Mouse (Mus musculus) limb, embryonic 14.5 days (tissue): ENCODE data around the gene Lpar2. TPM values are rescaled to one million over a fixed set of nuclear protein-coding genes. Genes with fewer than 3 reads are reported as not detected.

Source experiments
- ATAC-seq: fragments of 200-750 bp; cut with Nextera tagmentation; 2 replicates; pipeline ENCODE4 v1.8.0; 2017; ENCODE audit warnings: low read depth, moderate number of reproducible peaks, moderate TSS enrichment; ENCODE audit not compliant: low FRiP score
- DNase-seq: peaks from one replicate; pipeline ENCODE4 v3.0.0-alpha.2; 2015; ENCODE audit warnings: low spot score
- H3K27ac ChIP-seq: fragments of 300-500 bp; sonication (generic); replicated peaks from 2 replicates; pipeline ENCODE4 v1.5.1; 2014; ENCODE audit warnings: low read depth, mild to moderate bottlenecking, low read length, moderate library complexity, mixed read lengths
- H3K27me3 ChIP-seq: fragments of 300-500 bp; sonication (generic); 2 replicates; pipeline ENCODE4 v1.6.1; 2014; ENCODE audit warnings: low read length, mixed read lengths; ENCODE audit not compliant: control insufficient read depth, insufficient read depth
- H3K36me3 ChIP-seq: fragments of 300-500 bp; sonication (generic); 2 replicates; pipeline ENCODE4 v1.6.1; 2014; ENCODE audit warnings: mild to moderate bottlenecking, low read length, moderate library complexity, mixed read lengths; ENCODE audit not compliant: control insufficient read depth, insufficient read depth
- H3K4me1 ChIP-seq: fragments of 300-500 bp; sonication (generic); 2 replicates; pipeline ENCODE4 v1.6.1; 2014; ENCODE audit warnings: antibody characterized with exemption, low read length, mixed read lengths; ENCODE audit not compliant: control insufficient read depth, insufficient read depth
- H3K4me2 ChIP-seq: fragments of 300-500 bp; sonication (generic); replicated peaks from 2 replicates; pipeline ENCODE4 v1.6.1; 2014; ENCODE audit warnings: low read depth, mild to moderate bottlenecking, low read length, moderate library complexity; ENCODE audit not compliant: severe bottlenecking
- H3K4me3 ChIP-seq: fragments of 300-500 bp; sonication (generic); replicated peaks from 2 replicates; pipeline ENCODE4 v1.5.1; 2014; ENCODE audit warnings: low read length
- H3K9ac ChIP-seq: fragments of 300-500 bp; sonication (generic); 2 replicates; pipeline ENCODE4 v1.6.1; 2014; ENCODE audit warnings: mild to moderate bottlenecking, low read depth, low read length, moderate library complexity; ENCODE audit not compliant: severe bottlenecking
- H3K9me3 ChIP-seq: fragments of 300-500 bp; sonication (generic); 2 replicates; pipeline ENCODE4 v1.6.1; 2016; ENCODE audit warnings: low read length; ENCODE audit not compliant: control insufficient read depth
- POLR2A ChIP-seq: fragments of 200-500 bp; IDR thresholded peaks from 2 replicates; pipeline ENCODE4 v1.8.0; 2012; ENCODE audit warnings: inconsistent platforms, mild to moderate bottlenecking, moderate library complexity, borderline replicate concordance; ENCODE audit not compliant: insufficient read depth, insufficient read length; ENCODE audit errors: extremely low read depth
- WGBS: fragments of 180-500 bp; shearing (Covaris S2); extraction: QIAGEN DNeasy Blood & Tissue Kit; methylation state at CpG from one replicate; pipeline ENCODE4 v1.1.7; 2014; 5-methylcytosine and 5-hydroxymethylcytosine counted together
- polyA plus RNA-seq, 2 experiments: library from polyadenylated mRNA; depleted of rRNA in 1 of 2; stranded (reverse) in 1 of 2; unstranded in 1 of 2; fragments of >200 nt; fragmentation: Nextera tagmentation in 1 of 2; extraction: Ambion mirVana in 1 of 2; gene quantifications; 2 replicates each; pipeline versions ENCODE4 v1.2.1 to v1.2.3; 2012 to 2014

Lpar2 gene
- polyA plus RNA-seq, 2 experiments: 1.5 to 4.1 TPM

DNA sequence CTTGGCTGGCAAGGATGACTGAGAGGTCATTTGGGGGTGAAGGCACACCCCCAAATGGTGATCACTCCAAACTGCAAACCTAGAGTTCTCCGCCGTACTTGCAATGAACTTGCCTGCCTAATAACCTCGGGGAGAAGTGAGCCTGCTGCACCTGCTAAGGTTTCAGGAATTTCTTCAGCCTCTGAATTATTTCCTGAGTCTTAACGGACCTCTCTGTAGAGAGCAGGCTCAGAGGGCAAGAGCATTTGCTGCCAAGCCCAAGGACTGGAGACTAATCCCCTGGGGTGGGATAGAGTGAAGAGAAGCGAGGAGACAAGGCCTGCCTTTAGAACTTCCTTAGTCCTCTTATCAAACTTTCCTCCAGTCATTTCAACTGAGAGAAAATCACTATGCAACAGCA is 32.5 kb upstream of the Lpar2 start:
- DNase-seq: no peak
- H3K4me3 ChIP-seq: peak overlapping the region; percentile 99; the same call in 1 of the 2 replicates

GRCm38 (mm10) chr8:69790364-69790763 is 31.9 kb upstream of the Lpar2 start:
- no peaks in the 10 kb centered on the region for H3K27me3 ChIP-seq
- TF ChIP-seq POLR2A: no peak
- H3K4me3 ChIP-seq: peak overlapping the region; percentile 99
- H3K4me2 ChIP-seq: peak overlapping the region; percentile 66
- DNase-seq (no peak), ATAC-seq (no peak)
- H3K9me3 ChIP-seq: no peaks in the 10 kb centered on the region
- peaks cover 17% of the 10 kb centered on the region for H3K36me3 ChIP-seq
- peak overlapping the region; percentile 92 for H3K9ac ChIP-seq
- peaks cover 16% of the 10 kb centered on the region for H3K4me1 ChIP-seq
- H3K27ac ChIP-seq: no peak overlapping the region
- WGBS: 24% methylated on average over 11 of the region's 11 CpGs

More for the DNA sequence above, 32.5 kb upstream of the Lpar2 start:
- H3K4me1 ChIP-seq: peaks cover 16% of the 10 kb centered on the region
- WGBS: 68% methylated on average over 5 of the region's 5 CpGs
- H3K9ac ChIP-seq: no peak overlapping the region
- TF ChIP-seq POLR2A: no peak
- no peak for ATAC-seq
- H3K36me3 ChIP-seq: peaks cover 11% of the 10 kb centered on the region
- H3K27ac ChIP-seq: no peak overlapping the region
- no peaks in the 10 kb centered on the region for H3K9me3 ChIP-seq
- H3K27me3 ChIP-seq: no peaks in the 10 kb centered on the region
- H3K4me2 ChIP-seq: peak overlapping the region; percentile 66

- Histone ChIP-seq H3K4me3 (peak within 1 kb of the TSS; percentile 99), H3K4me1 (peaks cover 16% of the 10 kb centered on the region), H3K4me2 (peak within 1 kb of the TSS; percentile 66), H3K27me3 (no peaks in the 10 kb centered on the region), H3K36me3 (peaks cover 23% of the 10 kb centered on the region), H3K27ac (peak within 1 kb of the TSS; percentile 86), H3K9me3 (no peaks in the 10 kb centered on the region), H3K9ac (peak within 1 kb of the TSS; percentile 92)
- 1% methylated on average over 38 of the region's 38 CpGs for WGBS
- peak; percentile 67; the same call in 1 of the 2 replicates for TF ChIP-seq POLR2A
- DNase-seq: peak; percentile 92
- ATAC-seq: peak; percentile 94
Measured at GRCm38 (mm10) chr8:69790773-69791367, 31.4 kb upstream of the Lpar2 start, which contains the start of the genes Atp13a1 and Zfp866. TSS of gene Atp13a1 (plus strand) at chr8:69791163. TSS of gene Zfp866 (minus strand) at chr8:69791178.

DNA sequence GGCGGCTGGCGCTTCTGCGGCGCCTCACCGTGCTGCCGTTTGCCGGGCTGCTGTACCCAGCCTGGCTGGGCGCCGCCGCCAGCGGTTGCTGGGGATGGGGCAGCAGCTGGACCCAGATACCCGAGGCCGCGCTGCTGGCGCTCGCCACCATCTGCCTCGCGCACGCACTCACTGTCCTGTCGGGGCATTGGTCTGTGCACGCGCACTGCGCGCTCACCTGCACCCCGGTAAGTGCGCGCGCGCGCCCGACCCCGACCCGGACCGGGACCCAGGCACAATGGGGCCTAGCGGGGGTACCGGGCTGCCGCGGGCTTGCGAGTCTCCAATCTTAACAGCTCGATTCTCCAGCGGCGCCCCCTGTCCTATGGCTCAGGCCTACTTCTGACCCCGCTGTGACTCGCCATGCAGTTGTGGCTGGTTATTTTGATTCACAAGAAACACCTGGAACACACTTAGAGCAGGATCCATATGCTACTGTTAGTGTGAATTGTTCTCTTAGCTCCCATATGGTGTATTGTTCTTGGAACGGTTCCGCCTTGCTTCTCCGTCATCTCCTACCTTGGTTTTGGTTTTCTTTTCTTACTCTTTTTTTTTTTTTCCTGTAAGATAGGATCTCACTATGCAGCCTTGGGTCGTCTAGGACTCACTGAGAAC is 30.7 kb upstream of the Lpar2 start:
- H3K36me3 ChIP-seq: peaks cover 29% of the 10 kb centered on the region
- WGBS: under 1% methylated on average over 18 of the region's 48 CpGs
- H3K4me3 ChIP-seq: peak overlapping the region; percentile 99
- H3K27me3 ChIP-seq: no peaks in the 10 kb centered on the region
- DNase-seq (no peak), ATAC-seq (peak; percentile 64)
- H3K27ac ChIP-seq: peak overlapping the region; percentile 71
- H3K4me1 ChIP-seq: peaks cover 16% of the 10 kb centered on the region
- no peaks in the 10 kb centered on the region for H3K9me3 ChIP-seq
- peak overlapping the region; percentile 66 for H3K4me2 ChIP-seq
- H3K9ac ChIP-seq: peak overlapping the region; percentile 92
- no peak for TF ChIP-seq POLR2A

DNA sequence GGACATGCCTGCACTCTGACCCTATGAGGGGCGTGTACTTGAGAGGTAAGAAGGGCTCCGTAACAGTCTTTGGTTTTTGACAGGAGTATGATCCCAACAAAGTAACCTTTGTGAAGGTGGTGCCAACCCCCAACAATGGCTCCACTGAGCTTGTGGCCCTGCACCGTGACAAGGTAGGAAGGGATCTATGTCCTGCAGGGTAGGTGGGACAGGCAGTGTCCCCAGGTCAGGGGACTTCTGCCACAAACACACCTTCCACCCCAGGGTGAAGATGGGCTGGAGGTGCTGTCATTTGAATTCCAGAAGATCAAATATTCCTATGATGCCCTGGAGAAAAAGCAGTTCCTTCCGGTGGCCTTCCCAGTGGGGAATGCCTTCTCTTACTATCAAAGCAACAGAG is 28.6 kb upstream of the Lpar2 start:
- no peak overlapping the region for H3K4me2 ChIP-seq
- ATAC-seq (no peak), DNase-seq (no peak)
- no peak overlapping the region for H3K9ac ChIP-seq
- TF ChIP-seq POLR2A: no peak
- H3K9me3 ChIP-seq: no peaks in the 10 kb centered on the region
- peaks cover 16% of the 10 kb centered on the region for H3K4me1 ChIP-seq
- 96% methylated on average over 4 of the region's 4 CpGs for WGBS
- peaks cover 51% of the 10 kb centered on the region for H3K36me3 ChIP-seq
- H3K27ac ChIP-seq: no peak overlapping the region
- H3K27me3 ChIP-seq: no peaks in the 10 kb centered on the region
- H3K4me3 ChIP-seq: no peak overlapping the region
